Mouse (Mus musculus): ENCODE measurements around the gene Bckdk. TPM values are rescaled to one million over a fixed set of nuclear protein-coding genes. Genes with fewer than 3 reads are reported as not detected.

Bckdk gene
- 130 and 140 TPM in 2 replicates for polyA plus RNA-seq (2016; fragmentation: Nextera tagmentation; extraction: Ambion mirVana)

- H3K4me1 ChIP-seq = peaks cover 15% of the 10 kb centered on the region
- H3K9me3 ChIP-seq = no peaks in the 10 kb centered on the region
- WGBS = 9% methylated on average over 38 of the region's 38 CpGs
- peak within 1 kb of the TSS; percentile 76 for H3K4me3 ChIP-seq
- DNase-seq (ENCODE audit: extremely low spot score, low spot score) = peak; percentile 76
- no peaks in the 10 kb centered on the region for H3K27me3 ChIP-seq (ENCODE audit: poor library complexity, severe bottlenecking)
- peak within 1 kb of the TSS; percentile 93 for H3K27ac ChIP-seq
- peaks cover 44% of the 10 kb centered on the region for H3K36me3 ChIP-seq (replicated peaks)
These were observed at the start of gene Bckdk for GRCm38 (mm10) chr7:127903971-127904796. TSS of gene Bckdk (plus strand) at chr7:127904082.

GRCm38 (mm10) chr7:127858258-127858657 is 45.6 kb upstream of the Bckdk start:
- no peaks in the 10 kb centered on the region for H3K27me3 ChIP-seq (ENCODE audit: poor library complexity, severe bottlenecking)
- no peak overlapping the region for H3K4me3 ChIP-seq
- H3K9me3 ChIP-seq = no peaks in the 10 kb centered on the region
- H3K36me3 ChIP-seq (replicated peaks) = peaks cover 5% of the 10 kb centered on the region
- no peak overlapping the region for H3K27ac ChIP-seq
- DNase-seq (ENCODE audit: extremely low spot score, low spot score) = no peak
- no peaks in the 10 kb centered on the region for H3K4me1 ChIP-seq
- WGBS = 90% methylated on average over 6 of the region's 6 CpGs

- Histone ChIP-seq H3K4me1 (no peaks in the 10 kb centered on the region), H3K36me3 (replicated peaks) (peaks cover 78% of the 10 kb centered on the region), H3K27me3 (ENCODE audit: poor library complexity, severe bottlenecking) (no peaks in the 10 kb centered on the region), H3K4me3 (0 out of 2 replicates have a peak overlapping the region, but pooled peaks have one; percentile 2), H3K27ac (no peak overlapping the region), H3K9me3 (no peaks in the 10 kb centered on the region)
- 95% methylated on average over 12 of the region's 12 CpGs for WGBS
- DNase-seq (ENCODE audit: extremely low spot score, low spot score) = no peak
These were observed 37.4 kb upstream of the Bckdk start for GRCm38 (mm10) chr7:127866434-127866833.

GRCm38 (mm10) chr7:127867641-127868040 is 36.2 kb upstream of the Bckdk start:
- Histone ChIP-seq H3K9me3 (no peaks in the 10 kb centered on the region), H3K4me1 (no peaks in the 10 kb centered on the region), H3K27ac (no peak overlapping the region), H3K27me3 (ENCODE audit: poor library complexity, severe bottlenecking) (no peaks in the 10 kb centered on the region), H3K36me3 (replicated peaks) (peaks cover 85% of the 10 kb centered on the region), H3K4me3 (no peak overlapping the region)
- DNase-seq (ENCODE audit: extremely low spot score, low spot score) = no peak
- 97% methylated on average over 18 of the region's 18 CpGs for WGBS

GRCm38 (mm10) chr7:127869149-127869810 is 34.6 kb upstream of the Bckdk start:
- no peaks in the 10 kb centered on the region for H3K9me3 ChIP-seq
- H3K27ac ChIP-seq = no peak overlapping the region
- peaks cover 14% of the 10 kb centered on the region for H3K4me1 ChIP-seq
- WGBS = 87% methylated on average over 3 of the region's 3 CpGs
- H3K36me3 ChIP-seq (replicated peaks) = peaks cover 96% of the 10 kb centered on the region
- no peaks in the 10 kb centered on the region for H3K27me3 ChIP-seq (ENCODE audit: poor library complexity, severe bottlenecking)
- DNase-seq (ENCODE audit: extremely low spot score, low spot score) = no peak
- no peak overlapping the region; the same call in 1 of the 2 replicates for H3K4me3 ChIP-seq

- no peak for DNase-seq (ENCODE audit: extremely low spot score, low spot score)
- Histone ChIP-seq H3K27me3 (ENCODE audit: poor library complexity, severe bottlenecking) (no peaks in the 10 kb centered on the region), H3K27ac (no peak overlapping the region), H3K4me3 (no peak overlapping the region), H3K36me3 (replicated peaks) (peaks cover 86% of the 10 kb centered on the region), H3K9me3 (no peaks in the 10 kb centered on the region), H3K4me1 (peaks cover 18% of the 10 kb centered on the region)
- 85% methylated on average over 5 of the region's 5 CpGs for WGBS
These were observed 33.6 kb upstream of the Bckdk start for GRCm38 (mm10) chr7:127870136-127870821.

- 0 out of 2 replicates have a peak, but pooled peaks cover 4% of the 10 kb centered on the region for H3K9me3 ChIP-seq
These were observed 28.9 kb upstream of the Bckdk start for GRCm38 (mm10) chr7:127874812-127875626.

GRCm38 (mm10) chr7:127875627-127876001 is 28.3 kb upstream of the Bckdk start:
- no peaks in the 10 kb centered on the region for H3K27me3 ChIP-seq (ENCODE audit: poor library complexity, severe bottlenecking)
- H3K36me3 ChIP-seq (replicated peaks) = peaks cover 64% of the 10 kb centered on the region
- peak overlapping the region; percentile 93 for H3K4me3 ChIP-seq
- peak overlapping the region; percentile 99 for H3K27ac ChIP-seq
- H3K9me3 ChIP-seq = 0 out of 2 replicates have a peak, but pooled peaks cover 4% of the 10 kb centered on the region
- H3K4me1 ChIP-seq = peaks cover 27% of the 10 kb centered on the region
- peak; percentile 99 for DNase-seq (ENCODE audit: extremely low spot score, low spot score)
- under 1% methylated on average over 37 of the region's 43 CpGs for WGBS

More at GRCm38 (mm10) chr7:127874812-127875626, 28.9 kb upstream of the Bckdk start:
- H3K36me3 ChIP-seq (replicated peaks) = peaks cover 64% of the 10 kb centered on the region
- H3K4me1 ChIP-seq = peaks cover 27% of the 10 kb centered on the region
- no peaks in the 10 kb centered on the region for H3K27me3 ChIP-seq (ENCODE audit: poor library complexity, severe bottlenecking)
- peak overlapping the region; percentile 93 for H3K4me3 ChIP-seq
- WGBS = 5% methylated on average over 20 of the region's 20 CpGs
- H3K27ac ChIP-seq = peak overlapping the region; percentile 99
- DNase-seq (ENCODE audit: extremely low spot score, low spot score) = no peak

GRCm38 (mm10) chr7:127876041-127876466 is 27.8 kb upstream of the Bckdk start, which contains the start of gene Zfp646:
TSS of gene Zfp646 (plus strand) at chr7:127876221.
- Histone ChIP-seq H3K27ac (peak within 1 kb of the TSS; percentile 99), H3K27me3 (ENCODE audit: poor library complexity, severe bottlenecking) (no peaks in the 10 kb centered on the region), H3K9me3 (0 out of 2 replicates have a peak, but pooled peaks cover 4% of the 10 kb centered on the region), H3K36me3 (replicated peaks) (peaks cover 64% of the 10 kb centered on the region), H3K4me3 (peak within 1 kb of the TSS; percentile 93), H3K4me1 (peaks cover 27% of the 10 kb centered on the region)
- DNase-seq (ENCODE audit: extremely low spot score, low spot score) = peak; percentile 90
- WGBS = under 1% methylated on average over 41 of the region's 41 CpGs

GRCm38 (mm10) chr7:127876467-127877348 is 27.2 kb upstream of the Bckdk start, which contains the start of gene Zfp668:
TSS of gene Zfp668 (minus strand) at chr7:127876828.
- under 1% methylated on average over 60 of the region's 60 CpGs for WGBS
- peak; percentile 93 for DNase-seq (ENCODE audit: extremely low spot score, low spot score)

GRCm38 (mm10) chr7:127879301-127879700 is 24.6 kb upstream of the Bckdk start:
- Histone ChIP-seq H3K4me3 (peak overlapping the region; percentile 12; the same call in 1 of the 2 replicates), H3K9me3 (0 out of 2 replicates have a peak, but pooled peaks cover 4% of the 10 kb centered on the region), H3K4me1 (peaks cover 24% of the 10 kb centered on the region), H3K27me3 (ENCODE audit: poor library complexity, severe bottlenecking) (no peaks in the 10 kb centered on the region), H3K27ac (no peak overlapping the region), H3K36me3 (replicated peaks) (peaks cover 67% of the 10 kb centered on the region)
- 97% methylated on average over 9 of the region's 9 CpGs for WGBS
- DNase-seq (ENCODE audit: extremely low spot score, low spot score) = no peak

More at GRCm38 (mm10) chr7:127876467-127877348, 27.2 kb upstream of the Bckdk start, which contains the start of gene Zfp668:
- peaks cover 27% of the 10 kb centered on the region for H3K4me1 ChIP-seq
- peak within 1 kb of the TSS; percentile 99 for H3K27ac ChIP-seq
- H3K27me3 ChIP-seq (ENCODE audit: poor library complexity, severe bottlenecking) = no peaks in the 10 kb centered on the region
- H3K36me3 ChIP-seq (replicated peaks) = peaks cover 64% of the 10 kb centered on the region
- peak within 1 kb of the TSS; percentile 93 for H3K4me3 ChIP-seq
- 0 out of 2 replicates have a peak, but pooled peaks cover 4% of the 10 kb centered on the region for H3K9me3 ChIP-seq
